Mouse (Mus musculus): ENCODE data around the gene Cby3. TPM values are rescaled to one million over a fixed set of nuclear protein-coding genes. Genes with fewer than 3 reads are reported as not detected.
A peak's percentile ranks its signal among the peaks of the same experiment; 100 is the strongest.

The Cby3 gene
- polyA plus RNA-seq, 1 experiment from 2014 or later: 0.86 TPM

DNA sequence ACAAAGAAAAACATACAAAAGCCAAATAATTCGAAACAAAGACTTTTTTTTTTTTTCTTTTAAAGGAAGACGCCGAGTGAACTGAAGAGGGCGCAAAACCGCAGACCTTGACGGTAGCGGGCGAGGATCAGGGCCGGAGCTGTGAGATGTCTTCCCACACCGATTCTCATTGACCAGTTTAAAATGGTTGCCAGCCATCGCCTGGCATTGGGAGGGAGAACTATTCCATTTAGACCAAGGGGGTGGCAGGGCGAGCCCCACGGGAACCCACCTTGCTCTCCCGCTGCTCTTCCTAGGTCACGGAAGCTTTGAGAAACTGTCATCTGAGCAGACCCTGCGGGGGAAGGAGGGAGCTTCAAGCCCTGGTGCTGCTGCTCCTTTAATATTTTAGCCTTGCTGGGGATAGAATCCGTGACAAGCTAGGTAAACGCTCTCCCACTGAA lies 17.2 kb downstream of the Cby3 start:
- ATAC-seq (peak; percentile 73), DNase-seq (ENCODE audit: low spot score) (peak; percentile 81)
- Histone ChIP-seq H3K4me3 (ENCODE audit: low read depth, low read length) (peak overlapping the region; percentile 23), H3K9me3 (replicated peaks; ENCODE audit: control insufficient read depth, low read length) (no peaks in the 10 kb centered on the region), H3K4me1 (ENCODE audit: control insufficient read depth, insufficient read depth, low read length) (peaks cover 9% of the 10 kb centered on the region), H3K4me2 (ENCODE audit: low read length) (peak overlapping the region; percentile 49), H3K27me3 (replicated peaks; ENCODE audit: control insufficient read depth, insufficient read depth, low read length) (no peaks in the 10 kb centered on the region), H3K9ac (ENCODE audit: low read length) (peak overlapping the region; percentile 60), H3K27ac (ENCODE audit: low read depth, low read length) (peak overlapping the region; percentile 59), H3K36me3 (ENCODE audit: control insufficient read depth, insufficient read depth, low read length) (no peaks in the 10 kb centered on the region)
- under 1% methylated on average over 18 of the region's 18 CpGs for WGBS

DNA sequence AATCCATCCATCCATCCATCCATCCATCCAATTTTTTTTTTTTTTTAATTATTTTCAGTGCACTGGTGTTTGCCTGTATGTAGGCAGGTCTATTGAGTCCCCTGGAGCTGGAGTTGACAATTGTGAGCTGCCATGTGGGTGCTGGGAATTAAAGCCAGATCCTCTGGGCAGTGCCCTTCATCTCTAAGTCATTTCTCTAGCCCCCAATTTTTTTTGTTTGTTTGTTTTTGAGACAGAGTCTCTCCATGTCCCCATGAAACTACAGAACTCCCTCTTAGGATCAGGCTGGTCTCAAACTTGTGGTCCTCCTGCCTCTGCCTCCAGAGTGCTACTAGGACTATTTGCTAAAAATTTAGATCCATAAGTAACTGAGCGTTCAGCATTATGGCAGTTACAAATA lies 17.6 kb downstream of the Cby3 start:
- ATAC-seq: no peak
- Histone ChIP-seq H3K9ac (ENCODE audit: low read length) (peak overlapping the region; percentile 60), H3K36me3 (ENCODE audit: control insufficient read depth, insufficient read depth, low read length) (no peaks in the 10 kb centered on the region), H3K27ac (ENCODE audit: low read depth, low read length) (peak overlapping the region; percentile 59; the same call in 1 of the 2 replicates), H3K9me3 (replicated peaks; ENCODE audit: control insufficient read depth, low read length) (no peaks in the 10 kb centered on the region), H3K4me3 (ENCODE audit: low read depth, low read length) (no peak overlapping the region), H3K4me1 (ENCODE audit: control insufficient read depth, insufficient read depth, low read length) (peaks cover 10% of the 10 kb centered on the region), H3K27me3 (replicated peaks; ENCODE audit: control insufficient read depth, insufficient read depth, low read length) (no peaks in the 10 kb centered on the region), H3K4me2 (ENCODE audit: low read length) (peak overlapping the region; percentile 49)
- 97% methylated on average over 1 of the region's 1 CpGs for WGBS
- no peak for DNase-seq (ENCODE audit: low spot score)

DNA sequence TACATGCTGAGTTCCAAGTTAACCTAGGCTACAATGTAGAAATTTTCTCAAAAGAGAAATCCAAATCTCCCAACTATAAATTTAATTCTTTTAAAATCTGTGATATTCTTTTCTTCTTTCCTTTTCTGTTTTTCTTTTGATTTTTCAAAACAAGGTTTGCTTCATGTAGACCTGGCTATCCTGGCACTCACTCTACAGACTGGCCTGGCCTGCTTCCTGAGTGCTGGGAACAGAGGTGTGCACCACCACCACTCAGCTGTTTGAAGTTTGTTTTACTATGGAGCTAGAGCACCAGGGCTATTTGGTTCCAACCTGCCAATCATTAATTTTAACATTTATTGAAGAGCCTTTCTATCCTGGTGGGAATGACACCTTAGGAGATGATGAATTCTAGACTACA lies 18.8 kb downstream of the Cby3 start:
- Histone ChIP-seq H3K4me1 (ENCODE audit: control insufficient read depth, insufficient read depth, low read length) (peaks cover 10% of the 10 kb centered on the region), H3K27ac (ENCODE audit: low read depth, low read length) (no peak overlapping the region), H3K9ac (ENCODE audit: low read length) (no peak overlapping the region), H3K4me3 (ENCODE audit: low read depth, low read length) (no peak overlapping the region), H3K9me3 (replicated peaks; ENCODE audit: control insufficient read depth, low read length) (no peaks in the 10 kb centered on the region), H3K36me3 (ENCODE audit: control insufficient read depth, insufficient read depth, low read length) (no peaks in the 10 kb centered on the region), H3K4me2 (ENCODE audit: low read length) (no peak overlapping the region), H3K27me3 (replicated peaks; ENCODE audit: control insufficient read depth, insufficient read depth, low read length) (no peaks in the 10 kb centered on the region)
- DNase-seq (ENCODE audit: low spot score): no peak
- ATAC-seq: no peak

DNA sequence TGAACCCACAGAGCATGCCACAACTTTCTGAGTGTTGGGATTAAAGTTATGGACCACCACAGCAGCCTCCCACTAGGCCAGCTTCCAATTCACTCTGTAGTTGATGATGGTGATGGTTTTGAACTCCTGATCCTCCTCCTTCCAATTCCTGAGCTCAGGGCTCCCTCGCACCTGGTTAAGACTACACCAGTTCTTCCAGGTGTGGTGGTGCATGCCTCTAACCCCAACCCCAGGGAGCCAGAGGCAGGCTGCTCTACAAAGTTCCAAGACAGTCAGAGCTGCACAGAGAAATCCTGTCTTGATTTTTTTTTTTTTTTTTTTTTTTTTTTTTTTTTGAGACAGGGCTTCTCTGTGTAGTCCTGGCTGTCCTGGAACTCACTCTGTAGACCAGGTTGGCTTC lies 19.4 kb downstream of the Cby3 start:
- Histone ChIP-seq H3K36me3 (ENCODE audit: control insufficient read depth, insufficient read depth, low read length) (peaks cover 2% of the 10 kb centered on the region; the same call in 1 of the 2 replicates), H3K27ac (ENCODE audit: low read depth, low read length) (no peak overlapping the region), H3K9ac (ENCODE audit: low read length) (no peak overlapping the region), H3K4me2 (ENCODE audit: low read length) (no peak overlapping the region), H3K4me1 (ENCODE audit: control insufficient read depth, insufficient read depth, low read length) (peaks cover 10% of the 10 kb centered on the region), H3K9me3 (replicated peaks; ENCODE audit: control insufficient read depth, low read length) (no peaks in the 10 kb centered on the region), H3K4me3 (ENCODE audit: low read depth, low read length) (no peak overlapping the region), H3K27me3 (replicated peaks; ENCODE audit: control insufficient read depth, insufficient read depth, low read length) (no peaks in the 10 kb centered on the region)
- 95% methylated on average over 1 of the region's 1 CpGs for WGBS
- ATAC-seq (no peak), DNase-seq (ENCODE audit: low spot score) (no peak)

DNA sequence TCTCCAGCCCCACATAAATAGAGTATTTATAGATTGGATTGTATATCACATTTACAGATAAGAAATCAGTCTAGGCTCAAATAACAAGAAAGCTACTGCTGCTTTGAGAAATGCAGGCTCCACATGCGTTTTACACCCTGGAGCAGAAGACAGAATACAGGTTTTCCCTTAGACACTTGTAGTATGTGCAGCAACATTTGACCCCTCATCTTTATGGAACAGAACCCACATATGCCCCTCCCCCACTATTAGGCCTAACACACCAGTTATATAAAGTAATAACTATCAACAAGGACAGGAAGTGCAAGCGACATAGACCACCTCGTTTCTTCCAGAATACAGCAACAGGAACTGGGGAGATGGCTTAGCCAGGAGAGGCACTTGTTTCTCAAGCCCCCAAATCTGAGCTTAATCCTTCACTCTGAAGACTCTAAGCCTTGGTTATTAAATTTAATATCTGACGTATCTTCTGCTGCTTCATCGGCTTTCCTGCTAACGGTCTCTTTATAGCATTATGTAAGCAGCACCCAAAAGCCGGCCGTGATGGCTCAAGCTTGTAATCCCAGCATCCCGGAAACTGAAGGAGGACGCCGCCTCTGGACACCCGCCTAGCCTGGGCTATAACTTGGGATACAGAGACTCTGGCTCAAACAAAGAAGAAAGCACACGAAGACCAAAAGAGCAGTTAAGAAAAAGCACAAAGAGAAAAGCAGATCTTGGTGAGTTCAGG lies 20.2 kb downstream of the Cby3 start:
- Histone ChIP-seq H3K4me2 (ENCODE audit: low read length) (no peak overlapping the region), H3K27ac (ENCODE audit: low read depth, low read length) (no peak overlapping the region), H3K9ac (ENCODE audit: low read length) (no peak overlapping the region), H3K9me3 (replicated peaks; ENCODE audit: control insufficient read depth, low read length) (no peaks in the 10 kb centered on the region), H3K4me1 (ENCODE audit: control insufficient read depth, insufficient read depth, low read length) (peaks cover 14% of the 10 kb centered on the region), H3K27me3 (replicated peaks; ENCODE audit: control insufficient read depth, insufficient read depth, low read length) (no peaks in the 10 kb centered on the region), H3K4me3 (ENCODE audit: low read depth, low read length) (no peak overlapping the region), H3K36me3 (ENCODE audit: control insufficient read depth, insufficient read depth, low read length) (peaks cover 10% of the 10 kb centered on the region)
- no peak for DNase-seq (ENCODE audit: low spot score)
- no peak for ATAC-seq
- 83% methylated on average over 13 of the region's 13 CpGs for WGBS

DNA sequence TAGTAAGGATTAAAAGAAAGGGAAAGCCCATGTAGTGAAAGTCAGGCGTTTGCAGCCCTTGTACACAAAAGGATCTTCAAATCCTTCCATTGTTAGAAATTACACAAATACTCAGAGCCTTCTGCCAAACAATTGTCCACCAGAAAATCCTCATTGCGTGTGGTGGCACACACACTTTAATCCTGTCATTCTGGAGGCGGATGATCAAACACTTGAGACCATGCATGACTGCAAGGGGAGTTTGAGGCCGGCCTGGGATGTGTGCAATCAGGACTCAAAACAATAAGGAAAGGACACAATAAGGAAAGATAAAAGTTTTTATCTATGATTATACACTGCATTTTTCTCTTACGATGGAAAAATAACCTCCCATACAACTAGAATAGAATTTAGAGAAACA lies 21.2 kb downstream of the Cby3 start:
- Histone ChIP-seq H3K36me3 (ENCODE audit: control insufficient read depth, insufficient read depth, low read length) (peaks cover 16% of the 10 kb centered on the region), H3K4me3 (ENCODE audit: low read depth, low read length) (no peak overlapping the region), H3K27ac (ENCODE audit: low read depth, low read length) (no peak overlapping the region), H3K9ac (ENCODE audit: low read length) (no peak overlapping the region), H3K9me3 (replicated peaks; ENCODE audit: control insufficient read depth, low read length) (no peaks in the 10 kb centered on the region), H3K4me2 (ENCODE audit: low read length) (no peak overlapping the region), H3K4me1 (ENCODE audit: control insufficient read depth, insufficient read depth, low read length) (peaks cover 18% of the 10 kb centered on the region), H3K27me3 (replicated peaks; ENCODE audit: control insufficient read depth, insufficient read depth, low read length) (no peaks in the 10 kb centered on the region)
- no peak for DNase-seq (ENCODE audit: low spot score)
- WGBS: 50% methylated on average over 5 of the region's 5 CpGs
- no peak for ATAC-seq

DNA sequence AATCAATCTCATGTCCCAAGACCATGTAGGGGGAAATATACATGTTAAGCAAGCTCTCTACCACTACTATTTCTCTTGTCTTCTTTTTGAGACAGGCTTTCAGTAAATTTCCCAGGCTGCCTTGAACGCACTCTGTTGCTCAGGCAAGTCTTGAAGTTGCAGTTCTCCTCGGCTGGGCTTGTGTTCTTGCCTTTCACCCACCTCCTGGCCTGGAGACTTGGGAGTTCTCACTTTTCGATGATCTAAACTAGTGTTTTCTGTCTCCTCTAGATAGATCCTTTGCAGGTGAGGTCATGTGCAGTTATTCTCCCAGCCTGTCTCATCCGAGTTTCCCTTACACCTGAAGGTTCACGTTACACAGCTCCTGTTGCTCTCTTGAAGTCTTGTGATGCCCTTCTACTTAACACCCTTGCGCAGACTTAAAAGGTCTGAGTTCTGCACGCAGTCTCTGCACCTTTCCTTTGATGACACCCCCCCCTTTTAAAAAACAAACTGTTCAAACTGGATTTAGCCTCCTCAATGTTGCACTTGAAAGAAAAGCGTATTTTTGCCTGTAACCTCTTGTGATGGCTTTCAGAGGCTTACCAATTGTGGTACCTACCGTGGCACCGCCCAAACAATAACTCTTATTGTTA lies 22.0 kb downstream of the Cby3 start:
- Histone ChIP-seq H3K4me2 (ENCODE audit: low read length) (peak overlapping the region; percentile 65), H3K4me3 (ENCODE audit: low read depth, low read length) (peak overlapping the region; percentile 98), H3K9ac (ENCODE audit: low read length) (peak overlapping the region; percentile 83), H3K4me1 (ENCODE audit: control insufficient read depth, insufficient read depth, low read length) (peaks cover 14% of the 10 kb centered on the region), H3K9me3 (replicated peaks; ENCODE audit: control insufficient read depth, low read length) (no peaks in the 10 kb centered on the region), H3K36me3 (ENCODE audit: control insufficient read depth, insufficient read depth, low read length) (peaks cover 17% of the 10 kb centered on the region), H3K27ac (ENCODE audit: low read depth, low read length) (peak overlapping the region; percentile 98), H3K27me3 (replicated peaks; ENCODE audit: control insufficient read depth, insufficient read depth, low read length) (no peaks in the 10 kb centered on the region)
- ATAC-seq (no peak), DNase-seq (ENCODE audit: low spot score) (no peak)
- WGBS: 24% methylated on average over 10 of the region's 10 CpGs

DNA sequence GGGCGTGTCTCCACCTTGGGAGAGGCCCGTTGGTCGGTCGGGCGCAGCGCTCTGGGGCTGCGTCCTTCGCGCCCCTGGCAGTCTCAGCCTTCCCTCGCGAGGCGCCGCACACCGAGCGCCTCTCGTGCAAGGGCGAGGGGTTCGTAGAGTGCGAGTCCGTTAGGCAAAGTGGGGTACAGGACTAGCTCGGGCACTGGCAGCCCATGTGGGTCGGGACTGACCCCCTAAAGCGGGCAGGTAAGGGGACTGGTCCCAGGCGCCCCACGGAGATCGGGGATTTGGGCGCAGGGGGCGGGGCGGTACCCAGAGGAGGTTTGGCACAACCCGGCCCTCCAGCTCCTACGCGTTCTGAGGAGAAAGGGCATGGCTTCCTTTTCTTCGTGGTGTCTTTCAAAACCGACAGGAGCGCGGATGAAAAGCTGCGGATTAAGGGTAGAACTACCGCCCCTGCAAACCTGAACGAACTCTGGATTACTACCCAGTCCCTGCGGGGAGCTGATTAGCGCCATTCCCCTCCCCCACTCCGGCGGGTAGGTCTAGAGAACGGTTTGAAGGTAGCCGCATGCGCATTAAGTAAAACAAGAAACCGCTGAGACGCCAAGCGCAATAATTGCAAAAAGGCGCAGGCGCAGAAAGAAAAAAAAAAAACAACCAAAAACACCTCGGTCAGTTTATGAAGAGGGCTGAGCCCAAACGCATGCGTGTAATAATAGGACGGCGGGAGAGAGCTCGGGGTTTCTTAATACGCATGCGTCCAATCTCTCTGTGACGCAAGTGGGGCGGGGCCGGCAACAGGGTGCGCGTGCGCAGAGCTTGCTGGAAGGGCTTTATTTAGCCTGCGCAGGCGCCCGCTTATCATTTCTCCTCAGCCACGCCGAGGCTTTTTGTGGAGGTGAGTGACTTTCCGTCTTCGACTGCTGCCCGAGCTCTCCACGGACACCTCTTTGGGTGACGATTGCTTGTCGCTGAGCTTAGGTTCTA lies 22.9 kb downstream of the Cby3 start, which contains the start of gene Hnrnph1:
TSS of gene Hnrnph1 (plus strand) at position 80 of the 981 bp plus-strand sequence.
- peak; percentile 92 for ATAC-seq
- Histone ChIP-seq H3K27me3 (replicated peaks; ENCODE audit: control insufficient read depth, insufficient read depth, low read length) (no peaks in the 10 kb centered on the region), H3K4me2 (ENCODE audit: low read length) (peak within 1 kb of the TSS; percentile 72), H3K9ac (ENCODE audit: low read length) (peak within 1 kb of the TSS; percentile 100), H3K9me3 (replicated peaks; ENCODE audit: control insufficient read depth, low read length) (no peaks in the 10 kb centered on the region), H3K4me1 (ENCODE audit: control insufficient read depth, insufficient read depth, low read length) (peaks cover 16% of the 10 kb centered on the region), H3K36me3 (ENCODE audit: control insufficient read depth, insufficient read depth, low read length) (peaks cover 23% of the 10 kb centered on the region), H3K27ac (ENCODE audit: low read depth, low read length) (peak within 1 kb of the TSS; percentile 98), H3K4me3 (ENCODE audit: low read depth, low read length) (peak within 1 kb of the TSS; percentile 98)
- under 1% methylated on average over 76 of the region's 76 CpGs for WGBS
- peak; percentile 99 for DNase-seq (ENCODE audit: low spot score)

All from forebrain, embryonic 14.5 days (tissue).